Mouse (Mus musculus): ENCODE results near the gene Mup3.
A peak's percentile ranks its signal among the peaks of the same experiment; 100 is the strongest.
"Not testable (repeated sequence)": the region's sequence is repeated elsewhere in the genome, so short reads cannot be mapped to it uniquely, and the experiment has no call there.

The Mup3 gene

DNA sequence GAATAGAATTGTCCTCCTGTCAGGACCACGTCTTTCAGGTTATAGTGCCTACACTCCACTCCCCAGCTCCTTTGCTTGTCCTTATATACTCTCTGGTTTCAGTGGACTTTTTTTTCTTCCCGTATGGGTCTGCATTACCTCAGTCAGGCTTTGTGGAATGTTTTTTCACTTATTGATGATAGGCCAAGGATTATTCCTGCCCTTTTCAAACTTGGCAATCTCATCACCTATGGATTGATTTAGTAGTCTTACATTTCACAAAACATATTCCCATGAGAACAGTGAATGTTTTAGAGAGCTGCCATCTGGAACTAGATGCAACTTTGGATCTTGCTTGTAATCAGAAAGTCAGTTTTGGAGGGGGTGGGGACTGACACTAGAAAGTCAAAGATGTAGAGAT, at the start of gene Mup3:
TSS of gene Mup3 (minus strand) at position 102 of the 400 bp plus-strand sequence.
- DNase-seq (ENCODE audit: extremely low spot score, low read depth, low spot score): no peak

DNA sequence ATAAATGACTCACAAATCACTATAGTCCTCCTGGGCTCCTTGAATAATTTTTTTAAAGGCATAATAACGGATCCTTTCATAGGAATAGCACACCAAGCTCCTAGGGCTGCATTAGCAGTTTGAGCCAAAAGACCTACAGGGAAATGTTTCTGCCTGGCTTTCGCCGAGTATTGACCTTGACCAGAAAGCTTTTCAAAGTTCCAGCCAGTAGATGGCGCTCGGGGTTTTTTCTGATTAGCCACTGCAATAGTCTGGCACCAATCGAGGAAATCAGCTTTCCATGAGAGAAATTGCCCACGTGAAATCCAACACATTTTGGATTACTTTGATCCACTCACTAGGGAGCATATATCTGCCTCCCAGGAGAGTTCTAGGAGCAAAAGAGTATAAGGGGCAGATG, 46.6 kb upstream of the Mup3 start:
- DNase-seq (ENCODE audit: extremely low spot score, low read depth, low spot score): no peak

DNA sequence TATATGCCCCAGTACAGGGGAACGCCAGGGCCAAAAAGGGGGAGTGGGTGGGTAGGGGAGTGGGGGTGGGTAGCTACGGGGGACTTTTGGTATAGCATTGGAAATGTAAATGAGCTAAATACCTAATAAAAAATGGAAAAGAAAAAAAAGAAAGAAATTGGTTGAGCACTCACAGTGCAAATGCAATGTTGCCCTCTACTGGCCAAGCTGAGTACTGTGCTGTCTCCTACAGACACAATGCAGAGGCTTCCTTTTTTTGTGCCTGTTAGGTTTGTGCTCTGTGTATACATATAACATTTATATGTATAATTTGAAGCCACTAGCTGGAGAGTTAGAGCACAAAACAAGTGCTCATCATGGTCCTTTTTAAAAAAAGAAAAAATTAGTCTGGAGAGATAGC, 16.2 kb upstream of the Mup3 start:
- DNase-seq (ENCODE audit: extremely low spot score, low read depth, low spot score): peak; percentile 18

DNA sequence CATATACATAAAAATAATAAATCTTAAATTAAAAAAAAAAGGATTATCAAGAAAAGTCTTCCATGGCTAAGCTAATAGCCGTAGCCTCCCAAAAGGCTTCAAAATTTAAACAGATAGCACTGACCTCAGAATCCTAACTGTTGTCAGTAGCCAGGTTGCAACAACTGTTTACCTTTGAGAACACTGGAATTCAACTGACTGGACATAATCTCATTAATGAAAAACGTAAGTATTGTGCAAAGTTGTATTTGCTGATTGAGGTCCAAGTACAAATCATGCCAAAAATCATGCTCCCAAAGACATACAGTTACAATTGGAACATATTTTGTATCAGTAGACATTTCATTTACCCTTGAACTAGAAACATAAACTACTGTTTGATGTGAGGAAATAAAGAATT, 811 bp upstream of the Mup3 start:
- no peak for DNase-seq (ENCODE audit: extremely low spot score, low read depth, low spot score)

DNA sequence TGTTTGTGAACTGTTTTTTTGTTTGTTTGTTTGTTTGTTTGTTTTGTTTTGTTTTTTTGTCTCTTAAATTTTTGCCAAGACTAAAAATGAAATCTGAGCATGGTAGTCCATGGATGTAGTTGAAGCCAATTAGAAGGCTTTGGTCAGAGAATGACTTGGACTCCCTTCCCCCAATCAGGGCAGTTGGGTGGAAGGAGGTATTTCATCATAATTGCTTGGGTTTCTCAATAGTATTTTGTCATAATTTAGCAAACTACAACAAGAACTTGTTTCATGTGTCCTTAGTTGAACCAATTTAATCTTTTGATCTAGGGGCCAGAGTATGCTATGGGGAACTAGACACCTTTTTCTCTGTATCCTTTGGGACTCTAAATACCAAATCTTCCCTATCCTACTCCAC, 4.4 kb downstream of the Mup3 start:
- DNase-seq (ENCODE audit: extremely low spot score, low read depth, low spot score): no peak

DNA sequence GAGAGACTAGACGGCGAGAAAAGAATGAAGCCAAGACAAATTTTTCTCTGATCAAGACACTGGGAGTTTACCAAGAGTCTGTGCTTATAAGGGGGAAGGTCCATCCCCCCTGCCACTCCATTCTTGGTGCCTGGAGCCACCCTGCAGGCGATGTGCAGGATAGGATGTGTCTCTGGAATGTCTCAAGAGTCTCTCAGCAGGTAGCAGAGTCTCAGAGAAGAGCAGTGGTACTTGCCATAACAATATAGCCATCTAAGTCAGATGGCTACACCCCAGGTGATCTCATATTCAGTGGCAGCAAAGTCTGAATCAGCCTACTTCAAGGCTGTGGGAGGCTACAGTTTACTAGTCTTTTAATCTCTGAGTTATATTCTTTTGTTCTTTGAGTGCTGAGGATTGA, 12.0 kb downstream of the Mup3 start:
- no peak for DNase-seq (ENCODE audit: extremely low spot score, low read depth, low spot score)

DNA sequence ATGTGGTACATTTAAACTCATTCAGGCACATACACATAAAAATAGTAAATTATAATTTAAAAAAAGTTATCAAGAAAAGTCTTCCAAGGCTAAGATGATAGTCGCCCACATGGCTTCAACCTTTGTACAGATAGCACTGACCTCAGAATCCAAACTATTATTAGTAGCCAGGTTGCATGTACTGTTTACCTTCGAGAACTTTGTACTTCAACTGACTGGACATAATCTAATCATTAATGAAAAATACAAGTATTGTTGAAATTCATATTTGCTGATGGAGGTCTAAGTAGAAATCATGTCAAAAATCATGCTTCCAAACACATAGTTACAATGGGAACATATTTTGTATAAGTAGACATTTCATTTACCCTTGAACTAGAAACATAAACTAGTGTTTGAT, 32.4 kb downstream of the Mup3 start:
- DNase-seq (ENCODE audit: extremely low spot score, low read depth, low spot score): not testable (repeated sequence)

DNA sequence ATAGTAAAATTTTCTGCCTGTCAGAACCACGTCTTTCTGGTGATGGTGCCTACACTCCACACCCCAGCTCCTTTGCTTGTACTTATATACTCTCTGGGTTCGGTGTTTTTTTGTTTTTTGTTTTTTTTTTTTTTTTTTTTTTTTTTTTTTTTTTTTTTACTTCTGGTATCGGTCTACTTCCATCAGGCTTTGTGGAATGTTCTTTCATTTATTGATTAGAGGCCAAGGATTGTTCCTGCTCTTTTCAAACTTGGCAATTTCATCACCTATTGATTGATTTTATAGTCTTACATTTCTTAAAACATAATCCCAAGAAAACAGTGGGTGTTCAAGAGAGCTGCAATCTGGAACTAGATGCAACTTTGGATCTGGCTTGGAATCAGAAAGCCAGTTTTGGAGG, 33.1 kb downstream of the Mup3 start, which contains the start of gene Mup20:
TSS of gene Mup20 (minus strand) at position 101 of the 400 bp plus-strand sequence.
- not testable (repeated sequence) for DNase-seq (ENCODE audit: extremely low spot score, low read depth, low spot score)

Data from hindlimb bud, embryonic 11.5 days (tissue).